Mouse (Mus musculus) testis, adult 2 months (tissue): ENCODE results near the gene 1700001C19Rik. TPM values are rescaled to one million over a fixed set of nuclear protein-coding genes. Genes with fewer than 3 reads are reported as not detected.

Experiments used
- H3K27ac ChIP-seq: fragments of 200-500 bp; 2 replicates; pipeline ENCODE4 v1.5.1; 2012; ENCODE audit warnings: low read depth, low read length; ENCODE audit not compliant: control insufficient read depth, insufficient read depth
- H3K27me3 ChIP-seq: fragments of 200-500 bp; 2 replicates; pipeline ENCODE4 v1.6.1; 2012; ENCODE audit warnings: mild to moderate bottlenecking, low read length, moderate library complexity; ENCODE audit not compliant: control insufficient read depth, insufficient read depth
- H3K36me3 ChIP-seq: fragments of 200-500 bp; 2 replicates; pipeline ENCODE4 v1.6.1; 2012; ENCODE audit warnings: mild to moderate bottlenecking, low read length; ENCODE audit not compliant: control insufficient read depth, insufficient read depth
- H3K4me1 ChIP-seq: fragments of 200-500 bp; 2 replicates; pipeline ENCODE4 v1.6.1; 2012; ENCODE audit warnings: low read length; ENCODE audit not compliant: control insufficient read depth, insufficient read depth
- H3K4me3 ChIP-seq: fragments of 200-500 bp; 2 replicates; pipeline ENCODE4 v1.5.1; 2012; ENCODE audit warnings: low read depth, mild to moderate bottlenecking, low read length, moderate library complexity, mixed read lengths; ENCODE audit not compliant: control insufficient read depth
- CTCF ChIP-seq: fragments of 200-500 bp; IDR thresholded peaks from 2 replicates; pipeline ENCODE4 v1.5.1; 2012; ENCODE audit warnings: low read depth, mild to moderate bottlenecking, inconsistent platforms, low read length, moderate library complexity; ENCODE audit not compliant: control insufficient read depth, insufficient read depth, insufficient replicate concordance
- POLR2A ChIP-seq: fragments of 200-500 bp; IDR thresholded peaks from 2 replicates; pipeline ENCODE4 v1.6.1; 2012; ENCODE audit warnings: low read depth, mild to moderate bottlenecking, inconsistent platforms, low read length, moderate library complexity; ENCODE audit not compliant: control insufficient read depth
- polyA plus RNA-seq: library from polyadenylated mRNA; depleted of rRNA; stranded (reverse); fragments of >200 nt; gene quantifications from 2 replicates; pipeline ENCODE4 v1.2.3, GENCODE M21; 2012

1700001C19Rik gene
- polyA plus RNA-seq, 1 experiment, result 576 TPM

DNA sequence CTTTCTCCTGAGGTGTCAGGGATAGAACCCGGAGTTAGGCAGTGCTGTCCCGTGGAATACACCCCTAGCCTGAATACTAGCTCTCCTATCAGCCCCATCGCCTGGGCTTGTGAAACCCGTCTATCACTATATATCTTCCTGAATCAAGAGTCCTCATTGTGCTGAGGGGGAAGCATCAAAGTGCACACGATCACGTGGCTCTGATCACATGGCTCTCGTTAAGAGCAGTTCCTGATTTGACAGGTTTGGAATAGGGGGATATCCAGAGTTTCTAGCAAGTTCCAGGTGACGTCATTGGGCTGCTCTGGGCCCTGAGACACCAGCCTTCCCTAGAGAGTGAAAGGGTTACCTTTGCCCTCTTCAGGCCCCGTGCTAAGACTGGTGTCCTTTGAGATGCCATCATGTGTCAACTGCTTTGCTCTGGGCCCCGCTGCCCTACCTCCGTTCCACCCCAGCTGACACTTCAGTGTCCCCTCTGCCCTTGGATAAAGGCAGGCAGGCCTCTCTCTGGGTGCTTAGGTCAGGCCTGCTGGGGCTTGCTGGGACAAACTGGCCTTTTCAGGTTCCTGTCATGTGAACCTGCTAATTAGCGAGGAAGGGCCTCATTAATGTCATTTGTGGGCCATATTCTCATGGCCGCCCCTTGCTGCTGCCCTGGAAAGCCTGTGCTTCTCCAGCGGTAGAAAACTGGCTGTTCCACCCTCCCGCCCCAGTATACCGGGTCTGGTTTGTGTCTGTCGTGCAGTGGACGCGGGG lies 4.3 kb upstream of the 1700001C19Rik start:
- TF ChIP-seq POLR2A (no peak), CTCF (no peak)
- H3K4me3 ChIP-seq, result no peak overlapping the region
- peaks cover 3% of the 10 kb centered on the region; the same call in 1 of the 2 replicates for H3K4me1 ChIP-seq
- no peaks in the 10 kb centered on the region for H3K27me3 ChIP-seq
- H3K27ac ChIP-seq, result no peak overlapping the region
- no peaks in the 10 kb centered on the region for H3K36me3 ChIP-seq

DNA sequence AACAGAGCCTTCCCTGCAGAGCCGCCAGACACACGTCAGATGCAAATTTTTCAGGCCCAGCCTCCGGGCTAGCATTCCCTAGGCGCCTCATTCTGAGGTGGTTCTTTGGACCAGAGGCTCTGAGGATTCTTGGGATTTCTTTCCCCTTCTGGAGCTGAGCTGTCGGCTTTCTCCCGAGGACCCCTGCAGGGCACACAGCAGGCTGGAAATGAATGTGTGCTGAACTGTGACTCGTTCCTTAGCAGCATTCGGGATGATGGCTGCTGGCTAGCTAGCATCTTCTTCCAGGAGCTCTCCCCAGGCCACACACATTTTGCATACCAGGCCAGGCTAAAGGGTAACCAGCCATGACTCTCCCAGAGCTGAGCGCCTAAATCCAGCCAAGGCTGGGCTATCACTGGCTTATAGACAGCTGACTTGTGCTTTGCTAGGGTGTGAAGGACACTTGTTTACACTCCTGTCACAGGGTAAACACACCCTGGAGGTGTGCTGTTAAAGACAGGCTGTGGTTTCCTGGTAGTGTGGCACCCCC lies 3.2 kb upstream of the 1700001C19Rik start:
- Histone ChIP-seq H3K27me3 (no peaks in the 10 kb centered on the region), H3K27ac (no peak overlapping the region), H3K4me3 (no peak overlapping the region), H3K4me1 (peaks cover 3% of the 10 kb centered on the region; the same call in 1 of the 2 replicates), H3K36me3 (no peaks in the 10 kb centered on the region)
- TF ChIP-seq POLR2A (no peak), CTCF (no peak)

DNA sequence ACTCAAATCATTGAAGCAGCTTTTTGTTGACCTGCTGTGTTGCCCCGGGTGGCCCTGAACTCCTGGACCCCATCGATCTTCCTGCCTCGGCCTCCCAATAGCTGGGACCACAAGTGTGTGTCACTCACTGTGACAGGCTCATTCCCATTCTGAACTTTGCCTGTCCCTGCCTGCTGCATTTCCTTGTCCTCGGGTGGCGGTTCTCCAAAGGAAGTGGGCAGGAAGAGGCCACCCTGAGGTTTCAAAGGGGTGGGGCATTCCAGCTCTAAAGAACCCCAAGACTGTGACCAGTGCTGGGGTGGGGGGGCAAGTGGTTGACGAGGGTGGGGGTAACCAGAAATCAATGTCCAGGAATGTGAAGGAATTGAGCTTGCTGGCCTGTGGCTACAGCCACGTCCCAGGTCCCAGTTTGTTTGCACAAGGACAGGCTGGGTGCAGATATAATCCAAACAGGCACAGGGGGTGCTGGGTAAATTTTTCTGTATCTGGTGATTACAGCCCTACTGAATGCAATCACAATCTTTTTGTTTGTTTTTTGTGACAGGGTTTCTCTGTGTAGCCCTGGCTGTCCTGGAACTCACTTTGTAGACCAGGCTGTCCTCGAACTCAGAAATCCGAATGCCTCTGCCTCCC lies 2.3 kb upstream of the 1700001C19Rik start:
- no peak overlapping the region for H3K4me3 ChIP-seq
- no peak overlapping the region for H3K27ac ChIP-seq
- H3K36me3 ChIP-seq, result no peaks in the 10 kb centered on the region
- TF ChIP-seq CTCF (no peak), POLR2A (no peak)
- H3K4me1 ChIP-seq, result peaks cover 3% of the 10 kb centered on the region; the same call in 1 of the 2 replicates
- H3K27me3 ChIP-seq, result no peaks in the 10 kb centered on the region

DNA sequence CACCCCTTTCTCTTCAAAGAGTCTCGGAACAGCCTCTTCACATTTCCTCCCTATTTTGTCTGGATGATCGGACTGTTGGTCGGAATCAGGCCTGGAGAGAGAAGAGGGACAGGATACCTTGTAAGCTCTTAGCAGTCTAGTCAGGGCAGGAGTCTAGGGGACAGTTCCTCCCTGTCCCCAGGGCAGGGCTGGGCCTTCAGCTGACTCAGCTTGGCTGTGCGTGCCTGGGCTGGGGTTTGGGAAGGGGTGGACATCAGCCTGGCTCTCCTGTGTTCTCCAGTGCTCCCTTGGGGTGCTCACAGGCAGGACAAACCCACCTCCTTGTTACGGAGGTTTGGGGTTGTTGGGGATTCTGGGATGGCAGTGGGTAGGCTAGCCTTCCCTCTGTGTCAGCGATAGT lies 1.4 kb upstream of the 1700001C19Rik start:
- no peaks in the 10 kb centered on the region for H3K27me3 ChIP-seq
- no peak overlapping the region for H3K27ac ChIP-seq
- H3K4me3 ChIP-seq, result no peak overlapping the region
- peaks cover 3% of the 10 kb centered on the region; the same call in 1 of the 2 replicates for H3K4me1 ChIP-seq
- TF ChIP-seq POLR2A (no peak), CTCF (no peak)
- H3K36me3 ChIP-seq, result no peaks in the 10 kb centered on the region

DNA sequence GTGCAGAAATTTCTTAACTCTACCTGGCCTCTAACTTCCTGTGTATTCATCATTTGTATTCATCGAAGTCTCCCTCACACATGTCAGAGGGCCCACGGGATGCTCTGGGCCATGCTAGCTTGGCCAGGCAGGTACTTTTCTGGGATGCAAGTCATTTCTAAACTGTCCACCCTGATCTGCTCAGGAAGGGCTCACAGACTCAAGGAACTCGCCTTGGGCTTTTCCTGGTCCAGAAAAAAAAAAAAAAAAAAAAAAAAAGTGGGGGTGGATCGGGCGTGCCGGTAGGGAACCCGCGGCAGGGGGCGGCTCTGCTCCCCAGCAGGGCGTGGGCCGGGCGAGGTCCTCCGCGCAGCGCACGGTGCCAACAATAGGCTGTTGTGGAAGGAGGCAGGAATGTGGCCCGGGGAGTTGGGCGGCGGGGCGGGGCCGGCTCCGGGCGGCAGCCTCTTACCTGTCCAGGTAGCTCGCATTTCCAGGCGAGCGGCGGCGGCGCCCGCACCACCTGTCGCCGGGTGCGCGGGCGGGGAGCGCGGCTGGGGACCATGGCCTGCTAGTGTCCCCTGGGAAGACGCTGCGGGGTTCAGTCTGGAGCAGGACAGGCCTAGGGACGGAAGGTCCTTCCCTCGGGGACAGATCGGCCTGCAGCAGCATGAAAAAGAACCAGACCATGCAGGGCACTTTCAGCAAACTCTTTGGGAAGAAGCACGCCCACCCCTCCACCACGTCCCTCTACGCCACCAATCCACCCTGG lies 845 bp downstream of the 1700001C19Rik start, which contains the start of gene AI661453:
Gene AI661453 (plus strand): TSS at position 460 of the 751 bp plus-strand sequence.
- Histone ChIP-seq H3K4me3 (peak within 1 kb of the TSS; percentile 67), H3K27ac (no peak within 1 kb of the TSS), H3K27me3 (no peaks in the 10 kb centered on the region), H3K4me1 (peaks cover 3% of the 10 kb centered on the region; the same call in 1 of the 2 replicates), H3K36me3 (no peaks in the 10 kb centered on the region)
- TF ChIP-seq CTCF, result no peak

DNA sequence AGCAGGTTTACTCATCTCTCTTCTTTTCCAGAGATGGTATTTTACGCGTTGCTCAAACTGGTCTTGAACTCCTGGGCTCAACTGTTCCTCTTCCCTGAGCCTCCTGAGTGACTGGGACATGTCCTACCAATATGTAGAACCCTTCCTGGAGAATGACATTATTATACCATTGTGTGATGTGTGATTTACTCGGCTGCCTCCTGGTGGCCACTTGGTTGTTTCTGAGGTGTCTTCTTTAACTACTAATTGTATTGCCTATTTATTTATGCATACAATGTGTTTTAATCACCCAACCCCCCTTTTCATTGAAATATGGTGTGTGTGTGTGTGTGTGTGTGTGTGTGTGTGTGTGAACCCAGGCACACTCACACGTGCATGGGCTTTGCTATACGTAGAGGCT lies 6.4 kb downstream of the 1700001C19Rik start:
- Histone ChIP-seq H3K36me3 (no peaks in the 10 kb centered on the region), H3K27ac (no peak overlapping the region), H3K4me1 (no peaks in the 10 kb centered on the region), H3K4me3 (no peak overlapping the region), H3K27me3 (no peaks in the 10 kb centered on the region)
- TF ChIP-seq CTCF (no peak), POLR2A (no peak)

DNA sequence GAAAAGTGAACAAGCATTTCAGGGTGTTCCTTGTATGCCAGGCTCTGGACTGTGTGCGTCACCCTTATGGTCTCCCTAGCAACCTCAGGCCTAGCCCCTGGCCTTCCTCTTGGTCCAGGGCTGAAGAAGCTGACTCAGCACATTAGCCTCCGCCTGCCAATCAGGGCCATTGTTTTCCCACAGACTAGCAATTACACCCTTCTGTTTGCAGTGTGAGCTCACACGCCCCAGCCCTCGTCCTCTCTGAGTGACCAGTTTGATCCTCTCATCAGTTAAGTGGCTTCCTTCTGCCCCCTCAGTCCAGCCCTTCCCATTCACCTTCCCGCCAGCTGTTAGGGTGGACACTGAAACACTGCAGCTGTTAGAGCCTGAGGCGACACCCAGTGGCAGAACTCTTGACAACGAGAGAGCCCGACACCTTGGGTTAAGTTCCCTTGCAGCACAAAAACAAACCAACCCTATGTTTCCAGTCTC lies 8.3 kb downstream of the 1700001C19Rik start:
- Histone ChIP-seq H3K27ac (no peak overlapping the region), H3K36me3 (no peaks in the 10 kb centered on the region), H3K4me1 (no peaks in the 10 kb centered on the region), H3K4me3 (no peak overlapping the region), H3K27me3 (no peaks in the 10 kb centered on the region)
- TF ChIP-seq CTCF (peak; percentile 22; the same call in 1 of the 2 replicates), POLR2A (no peak)
